Comparison of ENCODE assay signal across 8 mouse cellular contexts in genomic region chrX:42150346-42151023, GRCm38 (mm10). TPM values are rescaled to one million over a fixed set of nuclear protein-coding genes. Genes with fewer than 3 reads are reported as not detected.
DNase-seq lines count a peak whose midpoint lies in the region; ATAC-seq and TF ChIP-seq lines count a peak whose summit lies in the region.

No protein-coding gene starts in this region.

- no peaks in the 10 kb centered on the region for H3K9me3 ChIP-seq in embryonic facial prominence, embryonic 15.5 days (replicated peaks)
- 0 out of 2 replicates have a peak, but pooled peaks cover 3% of the 10 kb centered on the region for H3K9me3 ChIP-seq in heart, embryonic 12.5 days (replicated peaks)
- no peaks in the 10 kb centered on the region for H3K9me3 ChIP-seq in kidney, postnatal 0 days (replicated peaks; ENCODE audit: low read length)
- H3K9me3 ChIP-seq in liver, embryonic 14.5 days (ENCODE audit: control insufficient read depth, low read length) = no peaks in the 10 kb centered on the region
- H3K9me3 ChIP-seq in neural tube, embryonic 11.5 days (ENCODE audit: control insufficient read depth, low read length) = no peaks in the 10 kb centered on the region
- no peaks in the 10 kb centered on the region for H3K9me3 ChIP-seq in stomach, postnatal 0 days (ENCODE audit: control insufficient read depth, low read length)

- TF ChIP-seq POLR2A in bone marrow macrophage, adult 2 months (IDR thresholded peaks at IDR 0.05; ENCODE audit: borderline replicate concordance, low read depth, low read length) = no peak

- ATAC-seq in embryonic facial prominence, embryonic 15.5 days (ENCODE audit: insufficient number of reproducible peaks, low FRiP score, low TSS enrichment, low read depth) = peak; percentile 82
- ATAC-seq in heart, embryonic 12.5 days (ENCODE audit: insufficient number of reproducible peaks, low FRiP score) = peak; percentile 74
- peak; percentile 77 for ATAC-seq in kidney, postnatal 0 days (replicated peaks; ENCODE audit: low FRiP score, low read depth)
- ATAC-seq in liver, embryonic 14.5 days (ENCODE audit: insufficient read depth) = peak; percentile 60
- peak; percentile 85 for ATAC-seq in neural tube, embryonic 11.5 days (ENCODE audit: insufficient read depth, low FRiP score, low TSS enrichment)
- ATAC-seq in stomach, postnatal 0 days (ENCODE audit: low FRiP score, low TSS enrichment) = peak; percentile 76

- peak overlapping the region; percentile 86 for H3K4me3 ChIP-seq in bone marrow macrophage, adult 2 months (ENCODE audit: insufficient read depth, low read length)
- peak overlapping the region; percentile 59 for H3K4me3 ChIP-seq in embryonic facial prominence, embryonic 15.5 days (replicated peaks)
- H3K4me3 ChIP-seq in heart, embryonic 12.5 days = peak overlapping the region; percentile 81
- H3K4me3 ChIP-seq in kidney, postnatal 0 days (replicated peaks; ENCODE audit: low read depth, low read length) = peak overlapping the region; percentile 66
- peak overlapping the region; percentile 85 to 94 for H3K4me3 ChIP-seq in liver, embryonic 14.5 days (ENCODE audit: insufficient read depth in 1 of 2, low read depth in 2 of 2, low read length in 2 of 2)
- H3K4me3 ChIP-seq in neural tube, embryonic 11.5 days (ENCODE audit: low read depth, low read length) = peak overlapping the region; percentile 57
- H3K4me3 ChIP-seq in stomach, postnatal 0 days (ENCODE audit: low read depth, low read length) = peak overlapping the region; percentile 69

- H3K27ac ChIP-seq in bone marrow macrophage, adult 2 months (ENCODE audit: insufficient read depth, low read depth, low read length) = peak overlapping the region; percentile 98
- H3K27ac ChIP-seq in embryonic facial prominence, embryonic 15.5 days (replicated peaks) = peak overlapping the region; percentile 99
- H3K27ac ChIP-seq in heart, embryonic 12.5 days (ENCODE audit: poor library complexity, severe bottlenecking) = peak overlapping the region; percentile 100
- peak overlapping the region; percentile 99 for H3K27ac ChIP-seq in kidney, postnatal 0 days
- H3K27ac ChIP-seq in liver, embryonic 14.5 days = peak overlapping the region; percentile 92
- H3K27ac ChIP-seq in neural tube, embryonic 11.5 days (ENCODE audit: low read depth, low read length) = peak overlapping the region; percentile 98
- peak overlapping the region; percentile 100 for H3K27ac ChIP-seq in stomach, postnatal 0 days (replicated peaks)

- WGBS in embryonic facial prominence, embryonic 15.5 days = 32% methylated on average over 30 of the region's 40 CpGs
- 18% methylated on average over 20 of the region's 40 CpGs for WGBS in heart, embryonic 12.5 days
- 11% methylated on average over 13 of the region's 40 CpGs for WGBS in kidney, postnatal 0 days
- WGBS in liver, embryonic 14.5 days (ENCODE audit: insufficient replicate concordance) = 12% methylated on average over 31 of the region's 40 CpGs
- WGBS in neural tube, embryonic 11.5 days = 14% methylated on average over 14 of the region's 40 CpGs
- WGBS in stomach, postnatal 0 days = 2% methylated on average over 11 of the region's 40 CpGs

- peak overlapping the region; percentile 40 for H3K4me2 ChIP-seq in embryonic facial prominence, embryonic 15.5 days (replicated peaks)
- peak overlapping the region; percentile 55 for H3K4me2 ChIP-seq in heart, embryonic 12.5 days
- peak overlapping the region; percentile 59 for H3K4me2 ChIP-seq in kidney, postnatal 0 days (ENCODE audit: low read length)
- peak overlapping the region; percentile 76 for H3K4me2 ChIP-seq in liver, embryonic 14.5 days (ENCODE audit: low read depth)
- H3K4me2 ChIP-seq in neural tube, embryonic 11.5 days (ENCODE audit: low read depth) = peak overlapping the region; percentile 54
- peak overlapping the region; percentile 52 for H3K4me2 ChIP-seq in stomach, postnatal 0 days (replicated peaks; ENCODE audit: low read depth)

- H3K27me3 ChIP-seq in embryonic facial prominence, embryonic 15.5 days = no peaks in the 10 kb centered on the region
- H3K27me3 ChIP-seq in heart, embryonic 12.5 days (replicated peaks) = no peaks in the 10 kb centered on the region
- H3K27me3 ChIP-seq in kidney, postnatal 0 days (ENCODE audit: insufficient read depth, low read length) = no peaks in the 10 kb centered on the region
- no peaks in the 10 kb centered on the region for H3K27me3 ChIP-seq in liver, embryonic 14.5 days (ENCODE audit: control insufficient read depth, insufficient read depth, low read length)
- H3K27me3 ChIP-seq in neural tube, embryonic 11.5 days (ENCODE audit: control insufficient read depth, insufficient read depth, low read length) = no peaks in the 10 kb centered on the region
- H3K27me3 ChIP-seq in stomach, postnatal 0 days (ENCODE audit: control insufficient read depth, insufficient read depth, low read length) = no peaks in the 10 kb centered on the region

- no peak for TF ChIP-seq EP300 in liver, embryonic 14.5 days (IDR thresholded peaks at IDR 0.05; ENCODE audit: low read depth)
- TF ChIP-seq EP300 in stomach, postnatal 0 days (optimal IDR thresholded peaks at IDR 0.05) = no peak

- peak overlapping the region; percentile 73 for H3K9ac ChIP-seq in embryonic facial prominence, embryonic 15.5 days
- peak overlapping the region; percentile 98 for H3K9ac ChIP-seq in heart, embryonic 12.5 days
- H3K9ac ChIP-seq in kidney, postnatal 0 days (ENCODE audit: low read depth, low read length) = peak overlapping the region; percentile 98
- peak overlapping the region; percentile 86 for H3K9ac ChIP-seq in liver, embryonic 14.5 days (replicated peaks)
- H3K9ac ChIP-seq in neural tube, embryonic 11.5 days (ENCODE audit: low read length) = peak overlapping the region; percentile 86
- H3K9ac ChIP-seq in stomach, postnatal 0 days (ENCODE audit: low read length) = peak overlapping the region; percentile 95

- peak; percentile 86 for DNase-seq in A20 (ENCODE audit: low read depth, low spot score)
- DNase-seq in kidney, postnatal 0 days (ENCODE audit: low spot score) = peak; percentile 88
- DNase-seq in liver, embryonic 14.5 days (ENCODE audit: low read depth in 3 of 3, low spot score in 3 of 3) = peak; percentile 62 to 67 (median 64)
- peak; percentile 84 for DNase-seq in neural tube, embryonic 11.5 days (ENCODE audit: low spot score)
- DNase-seq in stomach, postnatal 0 days (ENCODE audit: low spot score) = peak; percentile 84

- no peak for TF ChIP-seq CTCF in bone marrow macrophage, adult 2 months (IDR thresholded peaks at IDR 0.05; ENCODE audit: low read depth, low read length)
- TF ChIP-seq CTCF in kidney, postnatal 0 days (IDR thresholded peaks at IDR 0.05; ENCODE audit: low read depth) = no peak
- no peak for TF ChIP-seq CTCF in liver, embryonic 14.5 days (IDR thresholded peaks at IDR 0.05; ENCODE audit: low read depth)
- TF ChIP-seq CTCF in stomach, postnatal 0 days (IDR thresholded peaks at IDR 0.05; ENCODE audit: low read depth) = no peak

- no peaks in the 10 kb centered on the region for H3K36me3 ChIP-seq in embryonic facial prominence, embryonic 15.5 days
- no peaks in the 10 kb centered on the region for H3K36me3 ChIP-seq in heart, embryonic 12.5 days
- H3K36me3 ChIP-seq in kidney, postnatal 0 days (ENCODE audit: insufficient read depth, low read length) = no peaks in the 10 kb centered on the region
- H3K36me3 ChIP-seq in liver, embryonic 14.5 days (replicated peaks; ENCODE audit: control insufficient read depth, insufficient read depth, low read depth) = no peaks in the 10 kb centered on the region
- no peaks in the 10 kb centered on the region for H3K36me3 ChIP-seq in neural tube, embryonic 11.5 days (ENCODE audit: control insufficient read depth, insufficient read depth, low read length)
- H3K36me3 ChIP-seq in stomach, postnatal 0 days (ENCODE audit: control insufficient read depth, insufficient read depth, low read length) = no peaks in the 10 kb centered on the region

- H3K4me1 ChIP-seq in bone marrow macrophage, adult 2 months (ENCODE audit: control insufficient read depth, insufficient read depth, low read length) = peaks cover 12% of the 10 kb centered on the region
- H3K4me1 ChIP-seq in embryonic facial prominence, embryonic 15.5 days = no peaks in the 10 kb centered on the region
- 0 out of 2 replicates have a peak, but pooled peaks cover 7% of the 10 kb centered on the region for H3K4me1 ChIP-seq in heart, embryonic 12.5 days (replicated peaks)
- H3K4me1 ChIP-seq in kidney, postnatal 0 days (replicated peaks; ENCODE audit: insufficient read depth, low read length) = no peaks in the 10 kb centered on the region
- peaks cover 2 to 8% of the 10 kb centered on the region in 2 experiments; a peak in 3 of 4 replicates for H3K4me1 ChIP-seq in liver, embryonic 14.5 days (replicated peaks; ENCODE audit: control insufficient read depth in 2 of 2, insufficient read depth in 2 of 2, low read length in 1 of 2)
- H3K4me1 ChIP-seq in neural tube, embryonic 11.5 days (ENCODE audit: control insufficient read depth, insufficient read depth, low read length) = no peaks in the 10 kb centered on the region
- H3K4me1 ChIP-seq in stomach, postnatal 0 days (replicated peaks; ENCODE audit: control insufficient read depth, insufficient read depth) = no peaks in the 10 kb centered on the region

RNA-seq across cellular contexts. Expression of gene Stag2, which starts 1.4 kb away (rescaled TPM):
- 71.2 and 72.5 TPM in 2 replicates for polyA plus RNA-seq in bone marrow macrophage, adult 2 months (2012; ENCODE audit: insufficient read depth, insufficient read length, missing spikeins)
- 34.1 and 39.0 TPM in 2 replicates for polyA plus RNA-seq in embryonic facial prominence, embryonic 15.5 days (2015; fragmentation: Nextera tagmentation; extraction: Ambion mirVana)
- polyA plus RNA-seq in heart, embryonic 12.5 days (2016; fragmentation: Nextera tagmentation; extraction: Ambion mirVana) = 42.7 and 48.2 TPM in 2 replicates
- polyA plus RNA-seq in kidney, postnatal 0 days (2015; fragmentation: Nextera tagmentation; extraction: Ambion mirVana) = 31.1 and 35.0 TPM in 2 replicates
- polyA plus RNA-seq in liver, embryonic 14.5 days (2012; rRNA removed) = 10.3 and 21.3 TPM in 2 replicates
- 39.5 and 39.6 TPM in 2 replicates for polyA plus RNA-seq in liver, embryonic 14.5 days (2014; fragmentation: Nextera tagmentation; extraction: Ambion mirVana)
- polyA plus RNA-seq in neural tube, embryonic 11.5 days (2014; fragmentation: Nextera tagmentation; extraction: Ambion mirVana) = 49.4 and 51.5 TPM in 2 replicates
- 14.3 and 14.6 TPM in 2 replicates for polyA plus RNA-seq in stomach, postnatal 0 days (2015; fragmentation: Nextera tagmentation; extraction: Ambion mirVana)

Comparison
In these comparisons a context has a peak if more than half of its experiments do, and no peak if none do; other contexts are left out.
1. Peak in every context shown above with its lines: DNase-seq, ATAC-seq, H3K4me3 ChIP-seq and H3K27ac ChIP-seq.